Mouse (Mus musculus): Measurements from ENCODE around the gene Fuk.
"Not testable (repeated sequence)": the region's sequence is repeated elsewhere in the genome, so short reads cannot be mapped to it uniquely, and the experiment has no call there.

Gene Fuk

DNA sequence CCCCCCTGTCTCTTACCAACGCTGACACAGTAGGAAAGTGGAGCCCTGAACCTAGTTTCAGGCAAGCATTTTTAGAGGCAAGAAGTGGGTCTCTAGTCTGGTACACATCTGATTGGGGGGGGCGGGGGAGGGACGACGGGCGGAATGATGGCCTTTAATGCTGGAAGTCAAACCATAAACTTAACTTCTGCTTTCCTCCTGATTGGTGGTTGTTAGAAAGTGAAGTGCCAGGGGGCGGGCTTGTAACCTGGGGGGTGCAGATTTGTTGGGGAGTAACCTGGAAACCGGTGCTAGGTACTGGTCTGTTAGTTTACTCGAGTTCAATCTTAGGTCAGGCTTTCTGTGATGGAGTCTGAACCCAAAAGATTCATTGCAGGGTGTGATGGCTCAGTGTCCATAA is 16.2 kb upstream of the Fuk start:
- DNase-seq: no peak

GRCm38 (mm10) chr8:110918027-110918426 is 15.7 kb upstream of the Fuk start:
- no peak for DNase-seq

GRCm38 (mm10) chr8:110917415-110917814 is 15.1 kb upstream of the Fuk start:
- peak; percentile 84 for DNase-seq

- no peak for DNase-seq
These were observed 9.6 kb upstream of the Fuk start for GRCm38 (mm10) chr8:110911576-110912570.

GRCm38 (mm10) chr8:110909850-110910249 is 7.6 kb upstream of the Fuk start:
- not testable (repeated sequence) for DNase-seq

GRCm38 (mm10) chr8:110906682-110907081 is 4.4 kb upstream of the Fuk start:
- DNase-seq: no peak

DNA sequence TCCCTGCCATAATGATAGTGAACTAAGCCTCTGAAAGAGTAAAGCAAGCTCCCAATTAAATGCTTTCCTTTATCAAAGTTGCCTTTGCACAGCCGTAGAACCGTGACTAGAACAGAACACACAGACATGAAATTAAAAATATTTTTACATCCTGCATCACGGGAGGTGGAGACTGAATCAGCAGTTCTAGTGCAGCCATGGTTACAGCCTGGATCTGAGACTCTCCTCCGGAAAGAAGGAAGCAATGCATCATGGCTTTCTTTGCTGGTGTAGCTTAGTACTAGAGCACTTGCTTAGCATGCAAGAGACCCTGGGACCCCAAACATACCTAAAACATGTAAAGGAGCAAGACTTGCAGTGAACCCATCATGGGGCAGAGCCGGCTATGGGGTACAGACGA is 3.1 kb upstream of the Fuk start:
- no peak for DNase-seq

- DNase-seq: no peak
These were observed 284 bp upstream of the Fuk start for GRCm38 (mm10) chr8:110902579-110902965.

- DNase-seq: no peak
These were observed 1.2 kb downstream of the Fuk start for GRCm38 (mm10) chr8:110901056-110901455.

DNA sequence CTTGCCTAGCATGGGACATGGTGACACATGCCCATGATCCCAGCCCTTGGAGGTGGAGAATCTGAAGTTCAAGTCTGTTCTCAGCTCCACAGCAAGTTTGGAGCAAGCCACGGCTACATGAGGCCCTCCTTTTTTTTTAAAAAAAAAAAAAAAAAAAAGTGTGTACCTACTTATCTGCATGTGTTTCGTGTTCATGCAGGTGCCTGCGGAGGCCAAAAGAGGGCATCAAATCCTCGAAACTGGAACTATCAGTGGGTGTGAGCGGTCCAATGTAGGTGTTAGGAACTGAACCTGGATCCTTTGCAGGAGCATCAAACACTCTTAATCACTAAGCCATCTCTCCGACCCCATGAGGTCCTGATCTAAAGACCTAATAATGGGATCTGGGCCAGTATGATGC is 4.8 kb downstream of the Fuk start:
- no peak for DNase-seq

- DNase-seq: no peak
These were observed 6.5 kb downstream of the Fuk start for GRCm38 (mm10) chr8:110895812-110896211.

GRCm38 (mm10) chr8:110895254-110895653 is 7.0 kb downstream of the Fuk start:
- no peak for DNase-seq

- no peak for DNase-seq
These were observed 7.4 kb downstream of the Fuk start for GRCm38 (mm10) chr8:110894851-110895250.

GRCm38 (mm10) chr8:110892913-110893312 is 9.4 kb downstream of the Fuk start:
- DNase-seq: no peak

GRCm38 (mm10) chr8:110892040-110892439 is 10.2 kb downstream of the Fuk start:
- no peak for DNase-seq

DNA sequence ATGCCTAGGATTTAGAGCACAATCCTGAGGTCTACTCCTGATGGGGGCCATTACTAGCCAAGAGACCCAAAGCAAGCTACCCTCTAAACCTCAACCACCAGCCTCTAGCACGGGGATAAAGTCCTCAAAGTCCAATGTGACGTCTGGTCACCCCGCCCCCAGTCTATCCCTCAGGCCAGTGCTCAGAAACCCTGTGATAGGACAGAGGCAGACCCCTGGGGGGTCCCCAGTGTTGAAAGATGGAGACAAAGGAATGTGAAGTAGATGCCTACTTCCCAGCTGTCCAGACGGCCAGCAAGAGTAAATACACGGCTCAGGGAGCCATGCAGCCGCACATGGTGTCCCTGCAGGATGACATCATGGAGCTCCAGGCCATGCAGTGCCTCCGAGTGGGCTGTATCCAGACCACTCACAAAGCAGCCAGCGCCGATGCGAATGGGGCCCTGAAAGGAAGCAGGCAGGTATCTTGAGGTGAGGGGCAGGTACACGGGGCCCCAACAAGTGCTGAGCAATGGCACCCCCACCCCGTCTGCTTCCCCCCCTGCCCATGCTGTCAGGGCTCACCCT is 12.3 kb downstream of the Fuk start:
- no peak for DNase-seq

DNA sequence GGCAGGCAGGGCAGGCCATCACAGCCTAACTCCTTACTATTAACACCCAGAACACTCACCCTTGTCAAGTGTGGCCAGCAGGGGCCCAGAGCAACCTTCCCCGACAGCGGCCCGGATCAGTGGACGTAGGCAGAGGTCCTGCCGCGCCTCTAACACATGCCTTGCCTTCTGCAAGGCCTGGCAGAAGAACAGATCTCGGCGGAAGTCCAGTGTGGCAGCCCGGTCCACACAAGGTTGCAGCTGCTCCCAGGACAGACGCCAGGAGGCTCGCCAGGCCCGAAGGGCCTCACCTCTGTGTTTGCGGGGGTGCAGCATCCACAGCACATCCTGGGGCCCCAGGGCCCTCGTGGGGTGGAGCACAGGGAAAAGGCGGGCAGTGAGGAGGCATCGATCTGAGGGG is 13.4 kb downstream of the Fuk start:
- no peak for DNase-seq

- no peak for DNase-seq
These were observed 13.8 kb downstream of the Fuk start for GRCm38 (mm10) chr8:110888441-110888840.

DNA sequence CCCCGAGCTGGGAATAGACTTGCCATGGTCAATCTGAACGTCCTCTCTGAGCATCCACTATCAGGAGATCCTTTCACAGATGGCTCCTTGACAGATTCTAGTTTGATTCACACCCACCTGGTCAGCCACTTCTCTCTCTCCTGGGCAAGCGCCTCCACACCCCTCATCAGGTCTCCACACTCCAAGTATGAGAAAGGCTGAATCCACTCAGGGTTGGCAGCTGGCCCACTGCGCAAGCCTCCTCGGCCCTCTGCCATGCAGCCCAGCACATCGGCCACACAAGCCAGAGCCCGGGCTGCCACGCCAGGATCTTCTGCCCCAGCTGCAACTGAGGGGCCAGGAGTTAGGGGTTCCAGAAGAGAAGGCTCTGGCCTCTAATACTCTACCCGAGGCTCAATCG is 14.7 kb downstream of the Fuk start:
- no peak for DNase-seq

- no peak for DNase-seq
These were observed 15.7 kb downstream of the Fuk start for GRCm38 (mm10) chr8:110886634-110887033.

DNA sequence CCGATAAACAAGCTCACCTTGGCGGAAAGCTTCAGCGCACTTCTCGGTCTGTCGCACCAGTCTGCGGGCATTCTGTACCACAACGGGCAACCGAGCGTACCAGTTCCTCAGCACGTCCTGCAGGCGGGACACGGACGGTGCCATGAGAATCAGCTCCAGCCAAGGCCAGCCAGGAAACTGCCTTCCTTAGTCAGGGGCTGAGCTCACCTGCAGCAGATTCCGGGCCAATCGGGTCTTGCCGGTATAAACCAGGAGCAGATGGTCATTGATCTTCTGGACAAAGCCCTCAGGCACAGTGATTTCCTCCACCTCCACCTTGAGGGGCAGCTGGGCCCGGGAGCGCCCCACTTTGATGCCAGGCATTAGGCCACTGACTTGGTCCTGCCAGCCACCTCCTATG is 18.5 kb downstream of the Fuk start:
- DNase-seq: no peak

DNA sequence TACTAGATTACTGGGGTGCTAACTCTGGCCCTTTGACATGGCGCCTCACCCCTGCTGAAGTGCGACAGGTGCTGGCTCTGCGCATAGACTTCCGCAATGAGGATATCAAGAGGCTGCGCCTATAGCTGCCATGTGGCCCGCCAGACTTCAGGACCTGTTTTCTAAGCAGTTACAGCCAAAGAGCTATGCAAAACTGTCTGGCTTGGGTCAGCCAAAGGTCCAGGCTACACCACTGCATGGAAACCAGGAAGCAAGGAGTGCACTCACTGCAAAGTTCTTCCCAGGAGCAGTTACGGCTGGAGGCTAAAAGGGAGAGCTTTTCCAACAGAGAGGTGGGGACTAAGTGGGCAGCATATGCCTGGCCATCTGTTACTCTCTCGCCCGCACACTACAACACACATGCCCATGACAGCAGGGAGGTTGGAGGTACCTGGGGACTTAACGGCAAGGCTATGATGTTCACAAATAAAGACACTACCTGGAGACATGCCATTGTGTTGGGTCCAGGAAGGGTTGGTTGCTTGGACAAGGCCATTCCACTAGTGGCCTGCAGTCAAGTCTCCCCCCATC is 20.5 kb downstream of the Fuk start:
- DNase-seq: no peak

DNA sequence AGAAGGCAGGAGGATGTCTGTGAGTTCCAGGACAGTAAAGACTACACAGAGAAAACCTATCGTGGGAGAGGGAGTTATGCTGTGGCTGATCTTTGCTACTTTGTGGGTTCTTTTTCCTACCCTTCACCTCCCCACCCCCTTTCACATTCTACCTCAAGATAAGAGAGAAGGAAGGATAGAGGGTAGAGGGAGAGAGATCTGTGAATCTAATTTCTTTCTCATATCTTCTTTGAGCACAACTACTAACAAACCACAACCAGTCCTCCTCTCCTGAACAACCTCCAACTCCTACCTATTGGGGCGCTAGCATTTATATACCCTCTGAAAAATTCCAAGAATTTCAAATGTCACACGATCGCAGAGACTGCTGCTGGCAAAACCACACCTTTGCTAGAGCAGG is 24.4 kb downstream of the Fuk start:
- no peak for DNase-seq

DNA sequence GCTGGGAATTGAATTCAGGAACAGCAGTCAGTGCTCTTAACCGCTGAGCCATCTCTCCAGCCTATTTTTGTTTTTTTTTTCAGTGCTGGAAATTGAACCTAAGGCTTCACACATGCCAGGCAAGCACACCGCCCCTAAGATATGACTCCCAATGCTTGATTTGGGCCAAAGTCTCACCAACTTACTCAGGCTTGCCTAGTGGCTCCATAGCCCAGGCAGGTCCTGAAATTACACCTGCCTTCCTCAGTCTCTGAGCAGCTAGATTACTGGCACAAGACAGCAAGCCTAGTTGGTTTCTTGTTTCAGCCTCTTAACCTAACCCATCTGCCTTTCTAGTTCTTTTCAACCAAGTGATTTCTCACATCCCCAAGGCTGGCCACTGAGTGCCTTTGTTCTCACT is 31.8 kb downstream of the Fuk start:
- no peak for DNase-seq

Data from kidney, adult 18-20 months (tissue).